Mouse (Mus musculus) layer of hippocampus, postnatal 10 days (tissue): Measurements from ENCODE around the gene Pex16. TPM values are rescaled to one million over a fixed set of nuclear protein-coding genes. Genes with fewer than 3 reads are reported as not detected.

Experiments used
- DNase-seq, 2 experiments: peaks; one replicate each; pipeline ENCODE4 v3.0.0; 2021; ENCODE audit warnings: low spot score in 2 of 2
- total RNA-seq, 2 experiments: library from RNA; stranded (reverse); gene quantifications; 2 replicates each; pipeline ENCODE4 v1.2.3; 2021

Gene Pex16
- total RNA-seq, 2 experiments from 2014 or later: 37.0 to 41.5 TPM

DNA sequence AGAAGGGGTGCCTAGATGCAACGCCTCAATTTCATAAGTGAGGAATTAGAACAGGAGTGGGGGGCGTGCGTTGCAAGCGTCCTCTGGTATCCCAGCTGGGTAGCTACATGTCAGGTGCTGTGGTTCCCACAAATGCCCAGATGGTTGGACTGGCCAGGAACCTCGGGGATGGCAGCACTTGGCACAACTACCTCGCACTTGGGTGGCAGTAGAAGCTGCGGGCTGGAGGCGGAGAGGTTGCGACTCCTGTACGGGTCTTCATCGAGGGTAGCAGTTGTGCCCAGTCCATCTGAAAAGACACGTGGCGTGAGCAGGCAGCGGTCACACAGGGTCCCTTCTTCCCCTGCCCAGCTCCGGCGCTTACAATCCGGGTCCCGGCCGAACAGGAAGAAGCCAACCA lies 4.1 kb upstream of the Pex16 start:
- DNase-seq: no peak

DNA sequence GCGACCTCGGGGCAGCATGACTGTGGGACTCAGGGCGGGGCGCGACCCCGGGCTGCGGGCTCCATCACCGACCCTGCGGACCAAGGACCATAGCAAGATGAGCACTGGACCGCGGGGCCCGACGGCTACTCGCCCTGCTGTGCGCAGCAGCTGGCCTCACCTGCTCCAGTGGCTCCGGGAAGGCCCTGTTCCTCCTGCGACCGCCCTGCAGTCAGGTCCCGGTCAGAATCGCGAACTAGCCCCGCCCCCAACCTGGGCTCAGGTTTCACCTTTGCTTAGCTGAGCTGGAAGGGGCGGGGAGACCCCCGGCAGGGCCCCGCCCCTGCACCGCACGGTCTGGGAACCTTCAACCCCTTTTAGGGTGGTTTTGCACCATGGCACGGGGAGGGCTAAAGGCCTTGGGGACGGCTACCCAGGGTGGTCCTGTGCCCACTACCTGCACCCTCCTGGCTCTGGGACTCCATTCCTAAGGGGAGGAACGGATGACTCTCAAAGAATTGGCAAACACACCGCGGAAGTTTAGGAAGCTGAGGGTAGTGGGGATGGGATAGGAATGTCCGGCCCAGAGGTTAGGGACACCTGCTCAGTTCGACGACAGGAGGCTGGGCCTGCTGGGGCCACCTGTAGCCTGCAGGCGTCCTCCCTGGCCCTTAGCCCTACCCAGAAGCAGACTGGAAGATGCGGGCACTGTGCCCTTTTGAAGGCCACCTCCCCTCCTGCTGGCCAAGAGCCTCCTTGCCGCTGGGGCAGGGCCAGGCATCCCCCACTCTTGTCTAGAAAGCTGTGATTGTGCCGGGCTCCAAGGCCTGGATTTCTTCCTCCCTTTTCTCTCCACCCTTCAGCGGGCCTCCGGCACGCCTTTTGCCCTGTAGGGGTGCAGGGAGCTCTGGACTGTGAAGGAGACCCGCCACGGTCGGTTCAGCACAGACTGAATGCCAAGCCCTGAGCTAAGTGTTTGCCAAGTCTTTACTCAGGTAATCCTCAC lies 3.4 kb upstream of the Pex16 start:
- no peak for DNase-seq

DNA sequence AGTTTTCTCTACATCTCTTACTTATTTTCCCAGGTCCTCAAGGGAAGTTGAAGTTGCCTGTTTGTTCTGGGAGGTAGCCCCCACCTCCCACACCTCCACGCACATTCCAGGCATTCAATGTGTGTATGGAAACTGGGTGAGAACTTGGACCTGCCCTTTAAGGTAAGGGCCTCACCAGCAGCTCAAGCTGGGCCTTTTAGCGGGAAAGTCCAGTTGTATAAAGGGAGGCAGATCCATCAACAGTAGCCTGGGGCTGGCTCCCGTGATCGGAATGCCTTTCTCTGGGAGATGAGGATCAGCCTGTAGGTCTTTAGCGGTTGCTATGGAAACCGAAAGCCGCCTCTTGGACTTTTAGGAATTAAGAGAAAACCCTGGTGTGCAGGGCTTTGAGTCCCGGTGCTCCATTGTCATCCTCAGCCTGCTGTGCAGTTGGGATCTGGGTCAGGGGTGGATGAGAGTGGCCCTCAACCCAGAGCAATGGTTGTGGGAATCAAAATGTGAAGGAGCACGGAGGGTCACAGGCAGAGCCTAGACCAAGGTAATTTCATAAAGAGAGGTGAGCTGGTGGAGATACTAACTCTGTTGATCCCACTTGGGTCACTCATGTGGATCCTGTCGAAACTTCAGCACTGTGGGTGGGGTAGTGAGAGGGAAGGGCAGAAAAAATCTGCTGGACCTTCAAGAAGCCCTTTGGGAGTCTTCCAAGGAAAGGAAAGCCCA lies 2.3 kb upstream of the Pex16 start:
- DNase-seq: no peak

GRCm38 (mm10) chr2:92372767-92373436 lies 1.6 kb upstream of the Pex16 start:
- no peak for DNase-seq

GRCm38 (mm10) chr2:92373437-92373813 lies 1.1 kb upstream of the Pex16 start:
- DNase-seq: no peak

DNA sequence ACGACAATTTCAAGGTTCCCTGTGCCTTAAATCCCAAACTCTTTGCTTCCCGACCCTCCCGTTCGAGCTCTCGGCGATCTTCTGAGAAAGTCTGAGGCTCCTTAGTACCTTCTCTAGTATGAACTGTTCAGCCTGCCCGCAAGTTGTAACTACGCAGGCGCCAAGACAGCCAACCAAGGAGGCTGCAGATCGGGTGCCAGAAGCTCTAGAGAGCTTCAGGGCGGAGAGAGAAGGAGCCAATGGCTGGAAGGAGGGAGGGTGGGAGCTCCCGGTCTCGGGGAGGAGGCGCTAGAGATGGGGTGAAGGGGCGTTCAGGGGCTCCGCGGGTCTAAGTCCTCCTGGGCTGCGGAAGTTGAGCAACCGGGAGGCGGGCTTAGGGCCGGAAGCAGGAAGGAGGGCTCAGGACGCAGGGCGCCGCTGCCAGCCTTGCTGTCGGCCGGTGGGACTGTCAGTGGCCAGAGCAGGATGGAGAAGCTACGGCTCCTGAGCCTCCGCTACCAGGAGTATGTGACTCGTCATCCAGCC lies 685 bp downstream of the Pex16 start:
- peak; percentile 91 to 92 for DNase-seq

DNA sequence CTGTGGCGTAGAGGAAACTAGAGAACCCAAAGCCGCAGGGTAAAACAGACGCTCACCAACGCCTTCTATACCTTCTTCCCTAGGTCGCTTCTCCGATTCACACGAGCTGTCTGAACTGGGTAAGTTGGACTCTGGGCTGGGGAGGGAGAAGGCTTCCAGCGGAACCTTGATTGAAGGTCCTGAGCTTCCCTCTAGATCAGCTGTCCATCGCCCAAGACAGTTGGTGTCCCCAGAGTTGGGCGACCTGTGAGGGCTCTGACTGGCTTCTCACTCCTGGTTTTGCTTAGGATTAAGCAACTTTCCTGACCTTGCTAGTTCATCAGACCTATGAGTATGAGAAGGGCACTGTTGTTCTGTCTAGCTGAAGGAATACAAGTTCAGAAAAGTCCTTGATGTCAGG lies 1.3 kb downstream of the Pex16 start:
- DNase-seq: no peak

- no peak for DNase-seq
Observed at GRCm38 (mm10) chr2:92376300-92376699, 1.8 kb downstream of the Pex16 start.

DNA sequence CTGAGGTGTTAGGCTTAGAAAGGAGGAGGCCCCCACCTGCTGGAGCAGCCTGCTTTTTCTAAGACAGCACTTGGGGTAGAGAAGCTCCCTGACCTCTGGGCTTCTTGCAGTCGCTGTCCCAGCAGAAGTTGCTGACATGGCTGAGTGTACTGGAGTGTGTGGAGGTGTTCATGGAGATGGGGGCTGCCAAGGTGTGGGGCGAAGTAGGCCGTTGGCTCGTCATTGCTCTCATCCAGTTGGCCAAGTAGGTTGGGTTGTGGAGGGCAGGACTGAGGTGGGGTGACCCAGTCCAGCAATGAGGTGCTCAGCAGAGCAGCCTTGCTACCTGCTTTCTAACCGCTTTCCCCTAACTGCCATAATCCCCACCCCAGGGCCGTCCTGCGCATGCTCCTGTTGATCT lies 2.8 kb downstream of the Pex16 start:
- no peak for DNase-seq

DNA sequence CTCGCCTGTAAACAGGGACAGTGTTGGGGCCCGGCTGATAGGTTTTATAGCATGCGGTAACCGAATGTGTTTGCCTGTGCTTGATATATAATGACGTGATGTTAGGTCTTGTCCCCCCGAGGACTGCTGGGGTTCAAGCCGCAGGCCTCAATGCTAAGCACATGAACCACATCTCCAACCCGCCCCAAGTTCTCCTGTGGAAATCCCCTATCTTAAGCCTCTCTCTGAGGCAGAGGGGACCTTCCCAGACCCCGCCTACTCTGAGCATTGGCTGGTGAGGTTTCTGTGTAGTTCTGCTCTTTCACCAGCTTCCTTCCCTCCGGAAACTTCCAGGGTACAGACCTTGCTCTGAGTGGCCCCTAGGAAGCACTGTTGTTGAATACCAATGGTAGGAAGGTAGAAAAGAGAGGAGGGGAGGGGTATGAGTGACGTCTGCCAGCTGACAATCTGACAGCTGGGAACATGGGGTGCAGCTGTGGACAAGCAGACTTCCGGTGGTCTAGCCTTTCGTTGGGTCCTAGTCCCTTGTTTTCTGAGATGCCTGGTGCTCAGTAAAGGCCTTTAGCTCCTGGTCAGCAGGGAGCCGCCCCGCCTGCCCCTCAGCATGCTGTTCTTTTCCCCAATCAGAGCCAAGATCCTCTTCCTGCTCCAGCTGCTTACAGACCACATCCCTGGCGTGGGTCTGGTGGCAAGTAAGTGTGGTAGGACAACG lies 5.5 kb downstream of the Pex16 start:
- no peak for DNase-seq

DNA sequence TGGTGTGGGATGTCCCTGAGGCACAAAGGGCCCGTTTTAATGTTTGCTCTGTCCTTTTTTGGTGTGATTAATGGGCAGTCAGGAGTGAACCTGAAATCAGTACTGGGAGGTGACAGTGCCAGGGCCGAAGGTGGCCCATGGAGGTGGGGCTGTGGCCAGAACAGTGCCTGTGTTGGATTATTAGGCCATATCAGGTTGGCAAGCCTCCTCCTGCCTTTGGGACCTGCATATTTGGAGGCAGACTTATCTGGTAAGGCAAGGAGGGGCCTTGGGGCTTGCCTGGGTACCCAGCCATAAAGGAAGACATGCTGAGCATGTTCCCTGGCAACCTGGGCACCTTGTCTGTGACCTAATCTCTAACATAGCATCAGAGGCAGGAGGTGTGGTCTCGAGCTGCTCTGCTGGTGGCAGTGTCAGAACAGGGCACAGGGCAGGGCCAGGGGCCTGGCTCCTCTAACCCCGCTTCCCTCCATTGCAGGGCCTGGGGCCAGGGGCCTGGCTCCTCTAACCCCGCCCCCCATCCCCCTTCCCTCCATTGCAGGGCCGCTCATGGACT lies 6.1 kb downstream of the Pex16 start:
- DNase-seq: no peak

DNA sequence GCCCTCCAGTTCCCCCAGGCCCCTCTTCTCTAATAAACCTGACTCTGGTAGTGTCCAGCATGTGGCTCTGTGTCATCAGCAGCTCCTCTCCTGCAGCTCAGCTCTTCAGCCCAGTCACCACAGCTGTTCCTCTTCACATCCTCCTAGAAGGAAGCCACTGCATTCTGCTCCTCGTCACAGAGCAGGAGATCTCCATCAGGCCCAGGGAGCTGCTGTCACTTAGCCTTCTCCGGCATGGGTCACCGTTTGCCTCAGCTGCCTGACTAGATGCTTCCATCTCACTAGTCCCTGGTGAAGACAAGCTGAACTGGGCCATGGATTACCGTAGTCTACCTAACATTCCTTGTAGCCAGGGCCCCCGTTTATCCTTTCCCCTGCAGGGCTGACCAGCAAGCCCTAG lies 6.7 kb downstream of the Pex16 start:
- no peak for DNase-seq

DNA sequence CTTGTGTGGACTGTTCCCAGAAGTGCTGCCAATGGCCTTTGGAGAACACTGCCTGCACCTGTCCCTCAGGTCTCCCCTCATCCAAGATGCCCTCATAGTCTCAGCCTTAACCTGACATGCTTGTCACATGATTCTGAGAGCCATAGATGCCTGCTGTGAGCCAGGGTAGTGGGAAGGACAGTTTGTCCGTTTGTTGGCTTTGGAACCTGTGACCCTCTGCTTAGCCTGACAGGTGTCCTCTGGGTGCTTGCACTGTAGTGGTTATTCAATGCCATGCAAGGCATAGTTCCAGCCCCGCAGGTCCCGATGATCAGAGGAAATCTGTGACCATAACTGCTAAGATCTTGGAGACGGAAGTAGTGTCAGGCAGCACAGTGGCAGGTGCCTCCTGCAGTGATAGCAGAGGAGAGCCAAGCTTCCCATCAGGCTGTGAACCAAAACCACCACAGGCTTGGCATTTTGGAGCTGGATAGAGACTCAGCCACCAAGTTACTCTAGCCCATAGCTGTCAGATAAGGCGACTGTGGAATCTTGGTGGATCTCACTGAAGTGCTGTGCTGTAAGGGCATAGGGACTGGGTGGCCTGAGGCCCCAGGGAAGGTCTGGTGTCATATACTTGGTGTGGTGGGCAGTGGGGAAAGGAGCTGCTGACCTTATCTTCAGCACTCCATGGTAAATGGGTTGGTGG lies 7.6 kb downstream of the Pex16 start, which contains the start of gene 1700029I15Rik:
Gene 1700029I15Rik, plus strand, starts transcription at position 638 of the 688 bp plus-strand sequence.
- DNase-seq: no peak

DNA sequence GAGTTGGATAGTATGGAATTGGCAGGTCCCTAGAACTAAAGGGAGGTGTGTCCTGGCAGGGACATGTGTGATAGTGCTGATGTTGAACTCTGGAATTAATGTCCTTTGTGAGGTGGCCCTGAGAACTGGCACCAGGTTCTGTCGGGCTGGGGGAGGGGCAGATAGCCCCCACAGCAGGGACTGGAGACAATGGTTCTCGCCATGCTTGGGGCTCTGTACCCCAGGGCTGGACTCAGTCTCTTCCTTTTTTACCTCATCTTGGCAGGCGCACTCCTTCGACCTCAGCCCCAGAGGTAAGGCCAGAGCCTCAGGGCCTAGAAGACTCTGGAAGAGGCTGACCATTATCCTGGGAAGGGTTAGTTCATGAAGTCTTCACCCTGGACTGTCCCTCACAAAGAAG lies 8.3 kb downstream of the Pex16 start:
- DNase-seq: no peak

DNA sequence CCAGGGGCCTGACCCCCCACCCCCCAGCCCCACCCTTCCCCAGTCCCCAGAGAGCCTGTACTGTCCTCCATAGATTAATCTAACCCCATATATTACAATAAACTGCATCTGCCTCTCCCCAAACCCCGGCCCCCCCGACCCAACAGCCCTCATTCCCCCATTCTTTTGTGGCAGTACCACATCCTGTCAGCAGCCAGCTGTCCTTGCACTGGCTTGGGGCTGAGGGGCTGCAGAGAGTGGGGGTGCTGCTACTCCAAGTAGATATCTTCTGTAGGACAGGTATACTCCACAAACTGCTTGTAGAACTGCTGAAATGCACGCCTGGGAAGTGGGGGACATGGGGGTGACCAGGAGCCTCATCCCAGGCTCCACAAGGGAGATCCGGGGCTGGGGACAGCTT lies 9.6 kb downstream of the Pex16 start:
- no peak for DNase-seq

DNA sequence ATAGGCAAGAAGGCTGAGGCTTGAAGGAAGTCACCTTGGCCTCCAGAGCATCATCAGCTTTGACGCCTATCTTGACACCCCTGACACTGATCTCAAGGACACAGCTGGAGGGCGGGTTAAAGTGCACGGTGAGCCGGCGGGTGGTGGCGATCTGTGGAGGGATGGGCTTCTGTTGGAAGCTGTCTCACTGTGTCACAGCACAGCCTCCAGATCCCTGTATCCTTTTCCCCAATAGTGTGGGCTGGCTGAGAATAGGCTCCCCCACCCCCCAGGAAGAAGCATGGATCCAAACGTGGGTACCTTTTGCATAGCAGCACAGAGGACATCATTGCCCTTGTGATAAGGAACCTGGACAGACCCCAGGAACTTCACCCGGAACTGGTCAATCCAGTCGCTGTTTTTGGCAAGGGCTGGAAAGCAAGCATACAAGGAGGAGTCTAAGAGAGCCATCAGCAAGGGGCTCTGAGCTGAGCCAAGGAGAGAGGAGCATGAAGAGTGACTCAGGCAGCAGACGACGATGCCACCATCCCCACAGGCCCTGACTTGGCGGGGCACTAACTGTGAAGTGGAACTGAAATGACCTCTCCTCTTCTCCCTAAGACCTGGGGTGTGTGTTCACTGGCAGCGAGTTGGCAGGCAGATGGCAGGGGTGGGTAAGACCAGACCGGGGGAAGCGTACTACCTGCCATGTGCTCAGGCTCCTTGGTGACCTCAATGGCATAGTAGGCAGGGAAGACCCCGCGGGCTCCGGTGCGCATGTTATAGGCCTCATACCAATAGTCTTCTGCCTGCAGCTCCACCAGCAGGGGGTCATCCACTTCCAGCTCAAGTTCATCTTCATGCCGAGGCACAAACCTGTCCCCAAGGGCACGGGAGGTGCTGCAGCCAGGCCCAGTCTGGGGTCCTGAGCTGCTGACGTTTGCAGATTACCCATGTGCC lies 10.9 kb downstream of the Pex16 start:
- no peak for DNase-seq

DNA sequence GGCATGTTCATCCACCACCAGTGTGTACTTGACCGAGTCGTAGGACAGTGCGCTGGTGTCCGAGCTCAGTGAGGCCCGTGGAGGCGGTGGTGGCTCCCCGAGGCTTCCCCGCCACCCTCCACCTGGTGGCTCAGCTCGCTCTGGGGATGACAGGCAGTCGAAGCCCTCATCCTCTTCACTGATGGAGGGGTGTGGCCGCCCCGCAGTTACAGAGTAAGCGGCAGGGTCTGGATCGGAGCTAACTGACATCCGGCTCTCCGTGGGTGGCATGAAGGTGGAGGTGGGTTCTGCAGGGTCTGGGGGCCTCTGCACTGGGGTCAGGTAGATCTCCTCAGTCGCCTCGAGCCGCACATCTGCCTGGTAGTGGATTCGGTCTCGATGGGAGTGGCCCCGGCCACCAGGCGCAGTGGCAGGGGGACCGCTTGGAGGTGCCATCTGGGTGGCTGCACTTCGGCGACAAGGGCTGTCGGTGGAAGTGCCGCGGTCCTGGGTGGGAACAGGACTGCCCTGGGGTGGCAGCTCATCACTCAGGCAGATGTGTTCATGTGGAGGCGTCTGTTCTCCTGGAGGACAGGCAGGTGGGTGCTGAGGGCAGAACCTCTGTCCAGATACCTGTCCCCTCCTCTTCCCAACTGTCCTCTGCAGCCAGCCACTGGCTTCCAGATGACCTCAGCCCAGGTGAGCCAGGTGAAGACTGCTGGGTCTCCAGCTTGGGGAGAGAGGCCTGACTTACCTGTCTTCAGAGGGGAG lies 12.5 kb downstream of the Pex16 start:
- DNase-seq: no peak

DNA sequence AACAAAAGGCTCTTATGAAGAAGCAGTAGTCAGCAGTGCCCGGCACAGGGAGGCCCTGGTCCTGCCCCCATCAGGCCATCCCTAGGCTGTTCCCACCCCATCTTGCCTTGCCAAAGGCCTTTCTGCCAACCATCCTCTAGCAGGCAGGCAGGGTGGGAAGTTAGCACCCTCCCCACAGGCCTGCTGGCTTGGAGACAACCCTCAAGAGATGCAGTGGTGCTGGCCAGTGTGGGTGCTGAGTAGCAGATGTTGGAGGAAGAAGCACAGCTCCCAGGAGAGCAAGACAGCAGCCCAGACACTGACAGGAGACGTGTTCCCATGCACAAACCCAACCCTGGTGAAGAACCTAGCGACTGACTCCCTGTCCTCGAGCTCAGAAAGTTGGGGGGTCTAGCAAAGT lies 13.2 kb downstream of the Pex16 start:
- no peak for DNase-seq
